Comparison of ENCODE assay signal across 9 mouse cellular contexts in the genomic region with DNA sequence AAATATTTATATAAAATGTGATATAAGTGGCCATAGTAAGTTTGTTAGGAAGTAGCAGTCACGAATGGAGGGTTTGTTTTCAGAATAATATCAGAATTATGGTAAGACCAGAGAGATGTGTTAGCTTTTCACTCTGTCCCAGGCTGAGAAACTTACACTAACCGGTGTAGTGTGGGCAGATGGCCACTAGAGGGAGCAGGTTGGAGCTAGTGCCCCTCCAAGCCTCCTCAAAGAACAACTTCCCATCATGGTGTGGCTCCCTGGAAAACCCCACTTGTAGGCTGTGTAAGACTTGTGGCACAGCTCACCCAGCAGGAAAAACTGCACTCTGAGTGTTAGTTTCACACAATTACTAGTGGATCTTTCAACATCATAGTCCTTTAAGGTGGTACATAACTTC.
A peak's percentile ranks its signal among the peaks of the same experiment; 100 is the strongest.
DNase-seq lines count a peak whose midpoint lies in the region; ATAC-seq and TF ChIP-seq lines count a peak whose summit lies in the region.
"Had no signal": no experiment of that assay in that cellular context is flagged by ENCODE, and none has a peak within 500 bp of the region (broad histone marks: within the 10 kb centered on the region; RNA-seq: fewer than 3 reads in every experiment).

No protein-coding gene starts in this region.

- DNase-seq in cerebellum, adult 11-12 months = no peak
- DNase-seq in ZHBTc4 (ENCODE audit: low read depth, low spot score) = peak; percentile 66
- DNase-seq in gastrocnemius, postnatal 14 days = peak; percentile 60
- DNase-seq in layer of hippocampus, postnatal 14 days (ENCODE audit: low spot score in 2 of 2) = peak; percentile 57 to 77
- peak; percentile 20 to 73 for DNase-seq in spleen, postnatal 4 days (ENCODE audit: low spot score in 2 of 2)

- no peak overlapping the region for H3K27ac ChIP-seq in cortical plate, adult 2 months (ENCODE audit: insufficient read depth, low read length)
- H3K27ac ChIP-seq: limb, embryonic 15.5 days had no signal

- intact Hi-C loops in gastrocnemius, postnatal 14 days (cut with DNase I; ENCODE audit: low total_unique reads) = no loop called here

- no peak overlapping the region for H3K4me3 ChIP-seq in cortical plate, adult 2 months (ENCODE audit: insufficient read depth, low read length)
- H3K4me3 ChIP-seq: limb, embryonic 15.5 days had no signal

- TF ChIP-seq CTCF in cortical plate, adult 2 months (IDR thresholded peaks at IDR 0.05; ENCODE audit: extremely low read depth, insufficient read depth, low read length) = peak; percentile 93

- no peak for TF ChIP-seq POLR2A in cortical plate, adult 2 months (IDR thresholded peaks at IDR 0.05; ENCODE audit: extremely low read depth, insufficient read depth, low read length)

- H3K4me1 ChIP-seq in cortical plate, adult 2 months (ENCODE audit: control insufficient read depth, insufficient read depth, low read length) = no peaks in the 10 kb centered on the region

- ATAC-seq in cerebellum, adult (ENCODE audit: insufficient number of reproducible peaks, low FRiP score, low TSS enrichment) = 0 out of 2 replicates have a peak, but pooled peaks have one; percentile 3
- ATAC-seq in megakaryocyte progenitor cell, adult 5-6 weeks (replicated peaks; ENCODE audit: poor library complexity) = peak; percentile 95
